Mouse (Mus musculus) intestine, postnatal 0 days (tissue): ENCODE measurements around the gene Sds. TPM values are rescaled to one million over a fixed set of nuclear protein-coding genes. Genes with fewer than 3 reads are reported as not detected.

Source experiments
- ATAC-seq: fragments of 200-750 bp; cut with Nextera tagmentation; 2 replicates; pipeline ENCODE4 v1.8.0; 2017; ENCODE audit warnings: mild to moderate bottlenecking, moderate TSS enrichment, moderate library complexity
- H3K27ac ChIP-seq: fragments of 300-500 bp; sonication (generic); 2 replicates; pipeline ENCODE4 v1.5.1; 2014; ENCODE audit warnings: mild to moderate bottlenecking, low read depth, low read length, moderate library complexity
- H3K27me3 ChIP-seq: fragments of 300-500 bp; sonication (generic); replicated peaks from 2 replicates; pipeline ENCODE4 v1.6.1; 2014; ENCODE audit warnings: low read length, mixed read lengths; ENCODE audit not compliant: control insufficient read depth, insufficient read depth
- H3K36me3 ChIP-seq: fragments of 300-500 bp; sonication (generic); 2 replicates; pipeline ENCODE4 v1.6.1; 2014; ENCODE audit warnings: mild to moderate bottlenecking, moderate library complexity; ENCODE audit not compliant: control insufficient read depth, insufficient read depth
- H3K4me1 ChIP-seq: fragments of 300-500 bp; sonication (generic); replicated peaks from 2 replicates; pipeline ENCODE4 v1.6.1; 2014; ENCODE audit warnings: antibody characterized with exemption, low read length, mixed read lengths; ENCODE audit not compliant: control insufficient read depth, insufficient read depth
- H3K4me2 ChIP-seq: fragments of 300-500 bp; sonication (generic); replicated peaks from 2 replicates; pipeline ENCODE4 v1.6.1; 2014; ENCODE audit warnings: low read depth, mild to moderate bottlenecking, moderate library complexity
- H3K4me3 ChIP-seq: fragments of 300-500 bp; sonication (generic); 2 replicates; pipeline ENCODE4 v1.5.1; 2014; ENCODE audit warnings: low read depth, low read length
- H3K9ac ChIP-seq: fragments of 300-500 bp; sonication (generic); 2 replicates; pipeline ENCODE4 v1.6.1; 2014; ENCODE audit warnings: mild to moderate bottlenecking, low read depth, low read length
- H3K9me3 ChIP-seq: fragments of 300-500 bp; sonication (generic); 2 replicates; pipeline ENCODE4 v1.6.1; 2016; ENCODE audit warnings: mixed run types; ENCODE audit not compliant: control insufficient read depth
- CTCF ChIP-seq: sonication (generic); IDR thresholded peaks from 2 replicates; pipeline ENCODE4 v1.5.1; 2016; ENCODE audit warnings: low read depth, mild to moderate bottlenecking, control low read depth, antibody characterized with exemption, moderate library complexity
- WGBS: fragments of 180-500 bp; shearing (Covaris S2); extraction: QIAGEN DNeasy Blood & Tissue Kit; methylation state at CpG from one replicate; pipeline ENCODE4 v1.1.7; 2014; 5-methylcytosine and 5-hydroxymethylcytosine counted together
- polyA plus RNA-seq: library from polyadenylated mRNA; unstranded; fragments of >200 nt; fragmentation: Nextera tagmentation; extraction: Ambion mirVana; gene quantifications from 2 replicates; pipeline ENCODE4 v1.2.1, GENCODE M21; 2015

Gene Sds
- polyA plus RNA-seq, 1 experiment from 2014 or later = not detected

GRCm38 (mm10) chr5:120512911-120513555 is 36.7 kb downstream of the Sds start:
- H3K4me1 ChIP-seq = 0 out of 2 replicates have a peak, but pooled peaks cover 11% of the 10 kb centered on the region
- H3K9ac ChIP-seq = no peak overlapping the region
- H3K27ac ChIP-seq = no peak overlapping the region
- H3K4me2 ChIP-seq = no peak overlapping the region
- no peaks in the 10 kb centered on the region for H3K36me3 ChIP-seq
- no peaks in the 10 kb centered on the region for H3K9me3 ChIP-seq
- WGBS = 63% methylated on average over 15 of the region's 15 CpGs
- no peak overlapping the region for H3K4me3 ChIP-seq
- TF ChIP-seq CTCF = no peak
- H3K27me3 ChIP-seq = no peaks in the 10 kb centered on the region
- ATAC-seq = no peak

- Histone ChIP-seq H3K9ac (no peak overlapping the region), H3K4me2 (no peak overlapping the region), H3K36me3 (no peaks in the 10 kb centered on the region), H3K27me3 (no peaks in the 10 kb centered on the region), H3K27ac (no peak overlapping the region), H3K9me3 (no peaks in the 10 kb centered on the region), H3K4me3 (no peak overlapping the region), H3K4me1 (0 out of 2 replicates have a peak, but pooled peaks cover 11% of the 10 kb centered on the region)
- no peak for ATAC-seq
- WGBS = 76% methylated on average over 9 of the region's 9 CpGs
- no peak for TF ChIP-seq CTCF
Observed at GRCm38 (mm10) chr5:120514031-120514677, 37.8 kb downstream of the Sds start.

- no peaks in the 10 kb centered on the region for H3K27me3 ChIP-seq
- no peak for ATAC-seq
- H3K9ac ChIP-seq = no peak overlapping the region
- H3K9me3 ChIP-seq = no peaks in the 10 kb centered on the region
- TF ChIP-seq CTCF = no peak
- H3K27ac ChIP-seq = no peak overlapping the region
- peak overlapping the region; percentile 17; the same call in 1 of the 2 replicates for H3K4me2 ChIP-seq
- H3K4me3 ChIP-seq = no peak overlapping the region
- 9% methylated on average over 4 of the region's 4 CpGs for WGBS
- 0 out of 2 replicates have a peak, but pooled peaks cover 2% of the 10 kb centered on the region for H3K36me3 ChIP-seq
- H3K4me1 ChIP-seq = 0 out of 2 replicates have a peak, but pooled peaks cover 11% of the 10 kb centered on the region
Observed at GRCm38 (mm10) chr5:120514754-120515153, 38.4 kb downstream of the Sds start.

GRCm38 (mm10) chr5:120515451-120515850 is 39.1 kb downstream of the Sds start:
- H3K36me3 ChIP-seq = peaks cover 5% of the 10 kb centered on the region; the same call in 1 of the 2 replicates
- H3K4me1 ChIP-seq = 0 out of 2 replicates have a peak, but pooled peaks cover 11% of the 10 kb centered on the region
- peak; percentile 40 for TF ChIP-seq CTCF
- no peak overlapping the region for H3K4me3 ChIP-seq
- 80% methylated on average over 7 of the region's 7 CpGs for WGBS
- no peak overlapping the region for H3K27ac ChIP-seq
- H3K4me2 ChIP-seq = no peak overlapping the region
- H3K9me3 ChIP-seq = no peaks in the 10 kb centered on the region
- no peaks in the 10 kb centered on the region for H3K27me3 ChIP-seq
- no peak for ATAC-seq
- H3K9ac ChIP-seq = no peak overlapping the region

- Histone ChIP-seq H3K9me3 (no peaks in the 10 kb centered on the region), H3K9ac (no peak overlapping the region)
Observed at GRCm38 (mm10) chr5:120516221-120516984, 40.1 kb downstream of the Sds start.

GRCm38 (mm10) chr5:120517552-120517951 is 41.2 kb downstream of the Sds start:
- TF ChIP-seq CTCF = no peak
- no peak overlapping the region for H3K27ac ChIP-seq
- 41% methylated on average over 9 of the region's 9 CpGs for WGBS

More at GRCm38 (mm10) chr5:120516221-120516984, 40.1 kb downstream of the Sds start:
- no peak for TF ChIP-seq CTCF
- Histone ChIP-seq H3K4me3 (no peak overlapping the region), H3K36me3 (peaks cover 11% of the 10 kb centered on the region; the same call in 1 of the 2 replicates), H3K27me3 (no peaks in the 10 kb centered on the region), H3K27ac (no peak overlapping the region; the same call in 1 of the 2 replicates), H3K4me2 (no peak overlapping the region; the same call in 1 of the 2 replicates), H3K4me1 (0 out of 2 replicates have a peak, but pooled peaks cover 11% of the 10 kb centered on the region)
- no peak for ATAC-seq
- WGBS = 57% methylated on average over 15 of the region's 15 CpGs

More at GRCm38 (mm10) chr5:120517552-120517951, 41.2 kb downstream of the Sds start:
- 0 out of 2 replicates have a peak, but pooled peaks cover 11% of the 10 kb centered on the region for H3K4me1 ChIP-seq
- H3K9me3 ChIP-seq = no peaks in the 10 kb centered on the region
- H3K9ac ChIP-seq = no peak overlapping the region
- no peak overlapping the region for H3K4me3 ChIP-seq
- no peak for ATAC-seq
- H3K36me3 ChIP-seq = peaks cover 23% of the 10 kb centered on the region; the same call in 1 of the 2 replicates
- H3K4me2 ChIP-seq = no peak overlapping the region
- H3K27me3 ChIP-seq = no peaks in the 10 kb centered on the region
